Mouse (Mus musculus) midbrain, embryonic 13.5 days (tissue): ENCODE results near the gene Rngtt. TPM values are rescaled to one million over a fixed set of nuclear protein-coding genes. Genes with fewer than 3 reads are reported as not detected.
A peak's percentile ranks its signal among the peaks of the same experiment; 100 is the strongest.

Experiments
- ATAC-seq: fragments of 200-750 bp; cut with Nextera tagmentation; 2 replicates; pipeline ENCODE4 v1.8.0; 2017; ENCODE audit warnings: mild to moderate bottlenecking, moderate TSS enrichment, moderate library complexity
- H3K27ac ChIP-seq: fragments of 300-500 bp; sonication (generic); 2 replicates; pipeline ENCODE4 v1.5.1; 2015; ENCODE audit warnings: inconsistent platforms, mild to moderate bottlenecking, moderate library complexity
- H3K27me3 ChIP-seq: fragments of 300-500 bp; sonication (generic); 2 replicates; pipeline ENCODE4 v1.6.1; 2015; ENCODE audit warnings: mild to moderate bottlenecking, inconsistent platforms
- H3K36me3 ChIP-seq: fragments of 300-500 bp; sonication (generic); 2 replicates; pipeline ENCODE4 v1.6.1; 2015; ENCODE audit warnings: mild to moderate bottlenecking, inconsistent platforms
- H3K4me1 ChIP-seq: fragments of 300-500 bp; sonication (generic); replicated peaks from 2 replicates; pipeline ENCODE4 v1.6.1; 2015; ENCODE audit warnings: inconsistent platforms
- H3K4me2 ChIP-seq: fragments of 300-500 bp; sonication (generic); replicated peaks from 2 replicates; pipeline ENCODE4 v1.6.1; 2015; ENCODE audit warnings: moderate library complexity, mild to moderate bottlenecking, inconsistent platforms
- H3K4me3 ChIP-seq: fragments of 300-500 bp; sonication (generic); replicated peaks from 2 replicates; pipeline ENCODE4 v1.5.1; 2015; ENCODE audit warnings: mild to moderate bottlenecking, inconsistent platforms
- H3K9ac ChIP-seq: fragments of 300-500 bp; sonication (generic); replicated peaks from 2 replicates; pipeline ENCODE4 v1.6.1; 2015; ENCODE audit warnings: mild to moderate bottlenecking, inconsistent platforms
- H3K9me3 ChIP-seq: fragments of 300-500 bp; sonication (generic); 2 replicates; pipeline ENCODE4 v1.6.1; 2016; ENCODE audit warnings: mild to moderate bottlenecking, inconsistent platforms
- WGBS: fragments of 180-500 bp; shearing (Covaris S2); methylation state at CpG from one replicate; pipeline ENCODE4 v1.1.7; 2015; 5-methylcytosine and 5-hydroxymethylcytosine counted together
- polyA plus RNA-seq: library from polyadenylated mRNA; unstranded; fragments of >200 nt; fragmentation: Nextera tagmentation; extraction: Ambion mirVana; gene quantifications from 2 replicates; pipeline ENCODE4 v1.2.1, GENCODE M21; 2015

Rngtt gene
- polyA plus RNA-seq, 1 experiment from 2014 or later: 30.7 TPM

DNA sequence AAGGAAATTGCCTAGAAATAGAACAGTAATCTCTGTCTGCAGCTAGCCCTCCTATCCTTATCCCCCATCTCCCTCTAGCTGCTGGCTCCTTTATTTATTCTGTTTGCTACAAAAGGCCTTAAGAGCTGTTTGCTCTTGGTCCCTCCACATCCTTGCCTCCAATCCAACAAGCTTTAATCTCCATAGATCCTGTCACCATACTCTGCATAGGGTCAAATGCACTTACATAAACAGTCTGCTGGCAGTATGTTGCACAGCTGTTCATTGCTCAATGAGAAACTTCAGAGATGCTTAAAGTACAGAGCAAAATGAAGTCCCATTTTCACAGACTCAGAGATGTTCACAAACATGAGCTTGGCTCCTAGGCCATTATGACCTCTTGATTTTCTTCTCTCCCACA is 196.5 kb downstream of the Rngtt start:
- no peak for ATAC-seq
- H3K9ac ChIP-seq: no peak overlapping the region
- no peak overlapping the region for H3K4me2 ChIP-seq
- H3K27me3 ChIP-seq: no peaks in the 10 kb centered on the region
- peaks cover 41% of the 10 kb centered on the region for H3K36me3 ChIP-seq
- no peak overlapping the region for H3K4me3 ChIP-seq
- H3K4me1 ChIP-seq: no peaks in the 10 kb centered on the region
- H3K9me3 ChIP-seq: no peaks in the 10 kb centered on the region
- no peak overlapping the region for H3K27ac ChIP-seq

DNA sequence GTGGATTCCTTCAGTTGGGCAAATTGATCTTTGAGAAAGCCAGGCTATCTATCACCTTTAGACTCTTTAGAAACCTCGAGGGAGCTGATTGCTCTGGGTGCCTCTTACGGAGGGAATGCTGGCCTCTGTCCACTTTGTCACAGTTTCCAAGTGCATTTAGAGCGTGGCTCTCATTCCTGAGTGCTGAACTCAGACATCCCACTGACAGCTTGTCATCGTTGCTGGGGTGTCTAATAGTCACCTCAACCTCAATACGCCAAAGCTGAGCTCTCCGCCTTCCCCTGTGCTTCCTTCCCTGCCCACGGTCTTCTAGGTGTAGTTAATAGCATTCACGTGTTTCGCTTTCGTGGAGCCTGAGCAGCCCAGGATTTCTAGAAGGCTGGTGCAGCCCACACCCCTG is 200.4 kb downstream of the Rngtt start:
- 90% methylated on average over 10 of the region's 10 CpGs for WGBS
- Histone ChIP-seq H3K4me1 (no peaks in the 10 kb centered on the region), H3K36me3 (peaks cover 14% of the 10 kb centered on the region; the same call in 1 of the 2 replicates), H3K4me2 (no peak overlapping the region), H3K4me3 (no peak overlapping the region), H3K9ac (no peak overlapping the region), H3K27ac (no peak overlapping the region), H3K9me3 (no peaks in the 10 kb centered on the region), H3K27me3 (no peaks in the 10 kb centered on the region)
- no peak for ATAC-seq

DNA sequence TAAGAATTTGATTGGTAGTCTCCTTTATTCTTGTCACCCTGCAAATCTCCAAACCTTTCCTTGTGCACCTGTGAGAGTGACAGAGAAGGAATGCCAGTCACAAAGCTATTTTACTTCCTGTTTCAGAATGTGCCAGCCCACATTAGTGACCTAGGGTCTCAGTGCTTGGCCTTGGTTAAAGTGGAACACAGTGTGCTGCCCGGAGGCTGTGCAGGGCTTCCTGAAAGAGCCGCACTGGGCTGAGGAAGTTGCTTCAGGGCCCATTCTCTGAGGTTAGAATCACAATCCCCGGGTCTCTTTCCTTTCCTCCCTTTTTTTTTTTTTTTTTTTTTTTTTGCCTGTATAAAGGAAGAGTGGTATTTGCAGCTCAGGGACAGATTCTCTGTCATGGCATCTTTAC is 203.3 kb downstream of the Rngtt start:
- 79% methylated on average over 3 of the region's 3 CpGs for WGBS
- Histone ChIP-seq H3K27ac (no peak overlapping the region), H3K9ac (no peak overlapping the region), H3K4me3 (no peak overlapping the region), H3K4me2 (no peak overlapping the region), H3K27me3 (no peaks in the 10 kb centered on the region), H3K4me1 (no peaks in the 10 kb centered on the region), H3K9me3 (peaks cover 8% of the 10 kb centered on the region; the same call in 1 of the 2 replicates), H3K36me3 (no peaks in the 10 kb centered on the region)
- ATAC-seq: no peak

DNA sequence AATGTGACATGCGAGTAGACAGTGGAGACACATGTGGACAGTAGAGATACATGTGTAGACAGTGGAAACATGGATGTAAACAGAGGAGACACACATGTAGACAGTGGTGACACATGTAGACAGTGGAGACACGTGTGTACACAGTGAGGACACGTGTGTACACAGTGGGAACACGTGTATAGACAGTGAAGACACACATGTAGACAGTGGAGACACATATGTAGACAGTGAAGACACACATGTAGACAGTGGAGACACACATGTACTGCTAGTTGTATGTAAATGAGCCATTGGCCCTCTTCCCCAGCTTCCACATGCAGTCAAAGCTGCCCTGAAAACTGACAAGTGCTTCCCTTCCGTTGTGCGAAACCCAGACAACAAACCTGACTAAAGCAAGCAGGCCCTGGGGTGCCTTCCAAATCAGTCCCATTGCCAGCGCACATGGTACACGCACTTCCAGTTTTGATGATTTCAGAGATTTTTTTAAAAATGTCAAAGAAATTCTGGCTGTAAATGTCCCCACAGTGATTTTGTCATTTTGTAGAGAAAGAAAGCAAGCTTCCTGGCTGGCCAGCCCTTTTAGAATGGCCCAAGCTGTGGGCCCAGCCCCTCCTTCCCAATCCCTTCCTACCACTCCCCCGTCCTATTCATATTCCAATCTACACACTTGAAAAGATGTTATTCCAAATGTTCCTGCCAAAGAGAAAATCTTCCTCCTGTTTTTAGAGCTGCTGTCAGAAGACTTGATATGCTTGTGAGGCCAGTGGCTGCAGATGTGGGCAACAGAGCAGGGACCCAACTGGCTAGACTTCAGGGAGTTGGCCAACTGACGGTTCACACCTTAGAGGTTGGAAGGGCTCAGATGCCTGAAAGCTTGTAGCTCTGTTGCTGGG is 204.2 kb downstream of the Rngtt start:
- WGBS: 83% methylated on average over 10 of the region's 10 CpGs
- H3K27me3 ChIP-seq: no peaks in the 10 kb centered on the region
- H3K4me2 ChIP-seq: no peak overlapping the region
- no peaks in the 10 kb centered on the region for H3K36me3 ChIP-seq
- H3K4me3 ChIP-seq: no peak overlapping the region
- H3K9ac ChIP-seq: no peak overlapping the region
- H3K4me1 ChIP-seq: no peaks in the 10 kb centered on the region
- peaks cover 8% of the 10 kb centered on the region; the same call in 1 of the 2 replicates for H3K9me3 ChIP-seq
- no peak overlapping the region for H3K27ac ChIP-seq
- ATAC-seq: no peak

DNA sequence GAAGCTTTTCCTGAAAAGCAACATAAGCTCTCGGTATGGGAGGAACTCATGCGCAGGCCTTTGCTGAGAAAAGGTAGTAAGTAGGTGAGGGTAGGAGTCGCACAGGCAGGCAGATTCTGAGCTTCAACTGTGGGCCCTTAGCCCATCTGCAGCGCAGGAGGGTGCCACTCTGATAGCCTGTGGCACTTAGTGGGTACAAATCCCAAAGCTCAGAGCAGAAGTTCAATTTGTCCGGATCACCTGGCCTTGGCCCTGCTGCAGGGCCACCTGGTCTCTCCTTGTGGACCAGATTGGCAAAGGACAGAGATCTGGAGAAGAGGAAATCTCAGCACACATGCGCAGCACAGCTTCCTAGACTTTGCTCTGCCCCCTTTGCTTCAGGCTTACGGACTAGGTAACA is 210.1 kb downstream of the Rngtt start:
- WGBS: 93% methylated on average over 7 of the region's 7 CpGs
- Histone ChIP-seq H3K9ac (no peak overlapping the region), H3K4me1 (no peaks in the 10 kb centered on the region), H3K27ac (no peak overlapping the region), H3K27me3 (no peaks in the 10 kb centered on the region), H3K36me3 (no peaks in the 10 kb centered on the region), H3K9me3 (peaks cover 8% of the 10 kb centered on the region; the same call in 1 of the 2 replicates), H3K4me2 (no peak overlapping the region), H3K4me3 (no peak overlapping the region)
- no peak for ATAC-seq

DNA sequence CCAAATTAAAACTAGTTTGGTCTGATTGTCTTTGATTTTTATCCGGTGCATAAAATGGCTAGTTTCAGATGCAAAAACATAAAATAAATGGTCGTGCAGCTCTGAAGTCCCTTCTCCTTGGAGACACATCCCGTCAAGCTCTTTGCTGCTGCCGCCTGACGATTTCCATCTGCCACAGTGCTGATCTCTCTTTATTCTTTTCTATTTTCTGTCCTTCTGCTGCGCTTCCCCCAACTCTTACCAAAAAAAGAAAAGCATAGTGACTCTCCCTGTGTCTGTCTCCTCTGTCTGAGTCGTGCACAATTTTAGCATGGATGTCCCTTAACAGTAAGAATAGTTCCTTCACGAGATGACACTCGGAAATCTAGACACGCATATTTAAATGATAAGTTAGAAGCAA is 210.8 kb downstream of the Rngtt start:
- WGBS: 80% methylated on average over 10 of the region's 10 CpGs
- ATAC-seq: no peak

DNA sequence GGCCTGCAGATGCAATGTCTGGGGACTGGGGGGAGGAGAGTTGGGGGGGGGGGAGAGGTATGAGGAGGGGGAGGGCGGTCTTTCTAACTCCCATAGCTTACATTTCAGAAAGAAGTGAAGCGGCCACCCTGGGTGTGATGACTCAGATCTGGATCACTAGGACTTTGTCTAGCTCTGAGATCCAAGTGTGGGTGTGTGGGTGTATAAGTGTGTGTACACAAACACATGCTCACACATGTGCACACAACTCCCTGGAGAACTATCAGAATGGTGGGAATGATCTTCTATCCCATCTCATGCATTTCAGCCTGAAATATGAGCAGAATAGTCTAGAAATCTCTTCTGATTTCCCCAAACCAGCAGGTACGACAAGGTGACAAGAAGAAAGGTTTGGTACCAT is 213.7 kb downstream of the Rngtt start:
- Histone ChIP-seq H3K4me1 (peaks cover 11% of the 10 kb centered on the region), H3K9me3 (no peaks in the 10 kb centered on the region), H3K27me3 (no peaks in the 10 kb centered on the region), H3K9ac (no peak overlapping the region), H3K36me3 (no peaks in the 10 kb centered on the region), H3K4me2 (no peak overlapping the region), H3K4me3 (no peak overlapping the region), H3K27ac (no peak overlapping the region)
- WGBS: 94% methylated on average over 3 of the region's 3 CpGs
- ATAC-seq: no peak

More for the DNA sequence above, 210.8 kb downstream of the Rngtt start:
- H3K4me2 ChIP-seq: no peak overlapping the region
- no peak overlapping the region for H3K4me3 ChIP-seq
- no peaks in the 10 kb centered on the region for H3K36me3 ChIP-seq
- peaks cover 8% of the 10 kb centered on the region; the same call in 1 of the 2 replicates for H3K9me3 ChIP-seq
- 0 out of 2 replicates have a peak, but pooled peaks cover 1% of the 10 kb centered on the region for H3K4me1 ChIP-seq
- no peak overlapping the region for H3K9ac ChIP-seq
- H3K27ac ChIP-seq: no peak overlapping the region
- no peaks in the 10 kb centered on the region for H3K27me3 ChIP-seq

DNA sequence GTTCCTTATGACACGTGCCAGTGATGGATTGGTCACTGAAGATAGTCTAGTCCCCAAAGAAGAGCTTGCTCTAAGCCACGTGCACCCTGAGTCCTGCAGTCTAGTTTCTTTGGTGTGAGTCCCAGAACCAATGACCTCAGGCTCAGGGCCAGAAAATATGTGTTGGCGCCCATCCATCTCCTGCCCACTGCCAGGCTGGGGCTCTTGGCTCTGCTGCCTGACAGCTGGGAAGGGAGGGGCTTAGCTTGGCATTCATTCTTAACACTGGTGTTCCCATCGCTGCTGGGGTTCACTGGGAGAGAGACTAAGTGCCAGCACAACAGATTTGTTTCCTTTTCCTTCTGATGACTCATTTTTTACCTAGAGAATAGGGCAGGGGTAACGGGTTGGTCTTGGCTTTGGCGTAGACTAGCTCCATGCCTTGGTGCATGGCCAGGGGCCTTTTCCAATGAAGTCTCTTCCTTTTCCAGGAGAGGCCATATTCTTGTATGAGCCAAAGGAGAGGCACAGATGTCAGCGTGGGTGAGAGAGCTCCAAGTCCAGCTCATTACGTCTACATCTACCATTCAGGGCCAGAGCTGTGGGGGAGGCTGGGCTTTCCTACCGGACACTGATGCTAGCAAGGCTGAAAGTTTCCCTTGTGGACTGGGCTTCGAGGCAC is 214.5 kb downstream of the Rngtt start:
- H3K4me3 ChIP-seq: no peak overlapping the region
- H3K4me1 ChIP-seq: peaks cover 11% of the 10 kb centered on the region
- no peak overlapping the region for H3K4me2 ChIP-seq
- H3K27me3 ChIP-seq: no peaks in the 10 kb centered on the region
- 85% methylated on average over 10 of the region's 10 CpGs for WGBS
- no peaks in the 10 kb centered on the region for H3K36me3 ChIP-seq
- H3K27ac ChIP-seq: no peak overlapping the region
- no peak overlapping the region for H3K9ac ChIP-seq
- peak; percentile 51 for ATAC-seq
- no peaks in the 10 kb centered on the region for H3K9me3 ChIP-seq

DNA sequence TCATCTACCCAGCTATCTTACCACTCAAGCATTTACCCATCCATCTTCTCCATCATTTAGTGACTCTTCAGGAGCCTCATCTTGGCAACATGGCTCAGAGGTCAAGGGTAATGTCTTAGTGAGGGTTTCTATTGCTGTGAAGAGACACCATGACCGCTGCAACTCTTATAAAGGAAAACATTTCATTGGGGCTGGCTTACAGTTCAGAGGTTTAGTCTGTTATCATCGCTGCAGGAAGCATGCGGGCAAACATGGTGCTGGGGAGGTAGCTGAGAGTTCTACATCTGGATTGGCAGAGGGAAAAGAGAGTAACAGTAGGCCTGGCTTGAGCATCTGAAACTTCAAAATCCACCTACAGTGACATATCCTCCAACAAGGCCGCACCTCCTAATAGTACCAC is 215.2 kb downstream of the Rngtt start:
- Histone ChIP-seq H3K4me1 (peaks cover 11% of the 10 kb centered on the region), H3K36me3 (no peaks in the 10 kb centered on the region), H3K4me3 (no peak overlapping the region), H3K9ac (no peak overlapping the region), H3K27me3 (no peaks in the 10 kb centered on the region), H3K9me3 (no peaks in the 10 kb centered on the region), H3K4me2 (no peak overlapping the region), H3K27ac (no peak overlapping the region)
- ATAC-seq: no peak
- WGBS: 97% methylated on average over 4 of the region's 4 CpGs

DNA sequence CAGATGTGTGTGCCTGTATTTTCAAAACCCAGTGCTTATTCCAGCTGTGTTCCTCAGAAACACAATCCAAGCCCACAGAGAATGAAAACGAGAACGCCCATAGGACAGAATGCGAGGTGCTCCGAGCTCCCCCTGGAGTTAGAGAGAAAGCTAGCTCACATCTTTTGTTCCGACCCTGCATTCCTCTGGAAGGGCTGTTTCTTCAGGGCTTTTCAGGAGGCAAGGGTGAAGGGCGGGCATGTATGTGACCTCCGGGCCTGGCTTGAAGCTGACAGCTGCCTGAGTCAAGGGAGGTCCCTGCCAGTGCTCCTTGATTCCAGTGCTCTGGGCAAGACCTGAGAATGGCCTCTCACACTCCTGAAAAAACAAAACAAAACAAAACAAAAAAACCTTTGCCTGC is 216.0 kb downstream of the Rngtt start:
- H3K4me1 ChIP-seq: peaks cover 11% of the 10 kb centered on the region
- no peak overlapping the region for H3K4me3 ChIP-seq
- 15% methylated on average over 7 of the region's 7 CpGs for WGBS
- no peak overlapping the region for H3K9ac ChIP-seq
- no peak overlapping the region for H3K27ac ChIP-seq
- no peaks in the 10 kb centered on the region for H3K36me3 ChIP-seq
- H3K27me3 ChIP-seq: no peaks in the 10 kb centered on the region
- no peak overlapping the region for H3K4me2 ChIP-seq
- no peak for ATAC-seq
- no peaks in the 10 kb centered on the region for H3K9me3 ChIP-seq

DNA sequence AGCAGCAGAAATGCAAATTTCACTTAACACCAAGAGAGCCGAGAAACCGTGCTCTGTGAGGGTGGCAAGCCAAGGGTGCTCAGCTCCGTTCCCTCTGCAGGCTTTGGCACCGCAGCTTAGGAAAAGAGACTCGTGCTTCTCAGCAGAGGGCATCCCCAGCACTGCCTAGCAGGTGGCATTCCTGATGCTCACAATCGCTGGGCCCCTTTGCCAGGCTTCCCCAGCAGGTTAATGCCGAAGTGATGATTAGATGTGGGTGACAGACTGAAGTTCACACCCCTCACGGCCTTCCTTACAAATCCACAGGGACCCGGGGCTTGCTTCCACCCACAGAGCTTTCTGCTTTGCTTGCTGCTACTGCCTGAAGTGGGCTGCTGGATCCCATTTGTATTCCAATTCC is 216.6 kb downstream of the Rngtt start:
- no peaks in the 10 kb centered on the region for H3K27me3 ChIP-seq
- H3K36me3 ChIP-seq: no peaks in the 10 kb centered on the region
- H3K9ac ChIP-seq: no peak overlapping the region
- ATAC-seq: no peak
- H3K27ac ChIP-seq: no peak overlapping the region
- H3K9me3 ChIP-seq: no peaks in the 10 kb centered on the region
- H3K4me1 ChIP-seq: peaks cover 11% of the 10 kb centered on the region
- no peak overlapping the region for H3K4me2 ChIP-seq
- H3K4me3 ChIP-seq: no peak overlapping the region
- WGBS: 47% methylated on average over 9 of the region's 9 CpGs

DNA sequence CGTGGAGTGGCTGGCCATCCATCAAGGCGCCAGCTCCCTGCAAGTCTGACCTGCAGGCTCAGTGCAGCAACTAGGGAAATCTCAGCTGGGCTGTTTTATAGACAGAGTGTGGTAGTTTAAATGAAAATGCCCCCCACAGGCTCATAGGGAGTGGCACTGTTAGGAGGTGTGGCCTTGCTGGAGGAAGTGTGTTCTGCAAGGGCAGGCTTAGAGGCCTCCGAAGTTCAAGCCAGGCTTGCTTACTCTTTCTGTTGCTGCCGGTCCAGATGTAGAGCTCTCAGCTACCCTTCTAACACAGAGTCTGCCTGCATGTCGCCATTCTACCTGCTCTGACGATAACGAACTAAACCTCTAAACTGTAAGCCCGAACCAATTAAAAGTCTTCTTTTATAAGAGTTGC is 222.5 kb downstream of the Rngtt start:
- H3K9ac ChIP-seq: no peak overlapping the region
- no peak overlapping the region for H3K4me3 ChIP-seq
- H3K4me1 ChIP-seq: no peaks in the 10 kb centered on the region
- no peaks in the 10 kb centered on the region for H3K36me3 ChIP-seq
- H3K27ac ChIP-seq: no peak overlapping the region
- 77% methylated on average over 8 of the region's 8 CpGs for WGBS
- no peak overlapping the region for H3K4me2 ChIP-seq
- ATAC-seq: no peak
- H3K27me3 ChIP-seq: no peaks in the 10 kb centered on the region
- H3K9me3 ChIP-seq: no peaks in the 10 kb centered on the region
